Mouse (Mus musculus) testis, adult 2 months (tissue): ENCODE data around the gene Crispld2. TPM values are rescaled to one million over a fixed set of nuclear protein-coding genes. Genes with fewer than 3 reads are reported as not detected.

ENCODE experiments used
- H3K27ac ChIP-seq: fragments of 200-500 bp; 2 replicates; pipeline ENCODE4 v1.5.1; 2012; ENCODE audit warnings: low read depth, low read length; ENCODE audit not compliant: control insufficient read depth, insufficient read depth
- H3K27me3 ChIP-seq: fragments of 200-500 bp; 2 replicates; pipeline ENCODE4 v1.6.1; 2012; ENCODE audit warnings: mild to moderate bottlenecking, low read length, moderate library complexity; ENCODE audit not compliant: control insufficient read depth, insufficient read depth
- H3K36me3 ChIP-seq: fragments of 200-500 bp; 2 replicates; pipeline ENCODE4 v1.6.1; 2012; ENCODE audit warnings: mild to moderate bottlenecking, low read length; ENCODE audit not compliant: control insufficient read depth, insufficient read depth
- H3K4me1 ChIP-seq: fragments of 200-500 bp; 2 replicates; pipeline ENCODE4 v1.6.1; 2012; ENCODE audit warnings: low read length; ENCODE audit not compliant: control insufficient read depth, insufficient read depth
- H3K4me3 ChIP-seq: fragments of 200-500 bp; 2 replicates; pipeline ENCODE4 v1.5.1; 2012; ENCODE audit warnings: low read depth, mild to moderate bottlenecking, low read length, moderate library complexity, mixed read lengths; ENCODE audit not compliant: control insufficient read depth
- CTCF ChIP-seq: fragments of 200-500 bp; IDR thresholded peaks from 2 replicates; pipeline ENCODE4 v1.5.1; 2012; ENCODE audit warnings: low read depth, mild to moderate bottlenecking, inconsistent platforms, low read length, moderate library complexity; ENCODE audit not compliant: control insufficient read depth, insufficient read depth, insufficient replicate concordance
- POLR2A ChIP-seq: fragments of 200-500 bp; IDR thresholded peaks from 2 replicates; pipeline ENCODE4 v1.6.1; 2012; ENCODE audit warnings: low read depth, mild to moderate bottlenecking, inconsistent platforms, low read length, moderate library complexity; ENCODE audit not compliant: control insufficient read depth
- polyA plus RNA-seq: library from polyadenylated mRNA; depleted of rRNA; stranded (reverse); fragments of >200 nt; gene quantifications from 2 replicates; pipeline ENCODE4 v1.2.3, GENCODE M21; 2012

Gene Crispld2
- polyA plus RNA-seq, 1 experiment, result 6.2 TPM

GRCm38 (mm10) chr8:120072259-120072658 lies 80.0 kb downstream of the Crispld2 start:
- Histone ChIP-seq H3K27me3 (no peaks in the 10 kb centered on the region), H3K27ac (no peak overlapping the region), H3K4me1 (peaks cover 2% of the 10 kb centered on the region), H3K36me3 (no peaks in the 10 kb centered on the region), H3K4me3 (no peak overlapping the region)
- TF ChIP-seq CTCF (no peak), POLR2A (no peak)

GRCm38 (mm10) chr8:120072827-120073226 lies 80.6 kb downstream of the Crispld2 start:
- no peak for TF ChIP-seq CTCF
- no peak for TF ChIP-seq POLR2A
- peaks cover 2% of the 10 kb centered on the region for H3K4me1 ChIP-seq
- H3K36me3 ChIP-seq, result no peaks in the 10 kb centered on the region
- no peaks in the 10 kb centered on the region for H3K27me3 ChIP-seq
- no peak overlapping the region for H3K4me3 ChIP-seq
- H3K27ac ChIP-seq, result no peak overlapping the region

- Histone ChIP-seq H3K36me3 (no peaks in the 10 kb centered on the region), H3K27me3 (no peaks in the 10 kb centered on the region), H3K4me3 (no peak overlapping the region), H3K4me1 (peaks cover 2% of the 10 kb centered on the region; the same call in 1 of the 2 replicates), H3K27ac (no peak overlapping the region)
- no peak for TF ChIP-seq CTCF
- no peak for TF ChIP-seq POLR2A
Observed at GRCm38 (mm10) chr8:120074516-120074915, 82.3 kb downstream of the Crispld2 start.

- no peak overlapping the region for H3K27ac ChIP-seq
- H3K4me3 ChIP-seq, result no peak overlapping the region
- H3K36me3 ChIP-seq, result no peaks in the 10 kb centered on the region
- peaks cover 2% of the 10 kb centered on the region; the same call in 1 of the 2 replicates for H3K4me1 ChIP-seq
- TF ChIP-seq CTCF (no peak), POLR2A (no peak)
- no peaks in the 10 kb centered on the region for H3K27me3 ChIP-seq
Observed at GRCm38 (mm10) chr8:120075347-120075746, 83.1 kb downstream of the Crispld2 start.

GRCm38 (mm10) chr8:120078080-120078479 lies 85.8 kb downstream of the Crispld2 start:
- Histone ChIP-seq H3K36me3 (no peaks in the 10 kb centered on the region; the same call in none of the 2 replicates), H3K27ac (no peak overlapping the region), H3K4me3 (no peak overlapping the region), H3K27me3 (no peaks in the 10 kb centered on the region), H3K4me1 (no peaks in the 10 kb centered on the region)
- TF ChIP-seq POLR2A (no peak), CTCF (peak; percentile 79)

- Histone ChIP-seq H3K27ac (no peak overlapping the region), H3K36me3 (no peaks in the 10 kb centered on the region; the same call in none of the 2 replicates), H3K4me3 (no peak overlapping the region), H3K4me1 (no peaks in the 10 kb centered on the region), H3K27me3 (no peaks in the 10 kb centered on the region)
- no peak for TF ChIP-seq CTCF
- no peak for TF ChIP-seq POLR2A
Observed at GRCm38 (mm10) chr8:120079361-120079760, 87.1 kb downstream of the Crispld2 start.

GRCm38 (mm10) chr8:120083261-120083660 lies 91.0 kb downstream of the Crispld2 start:
- no peak for TF ChIP-seq POLR2A
- TF ChIP-seq CTCF, result no peak

GRCm38 (mm10) chr8:120084783-120085182 lies 92.5 kb downstream of the Crispld2 start:
- Histone ChIP-seq H3K4me1 (no peaks in the 10 kb centered on the region), H3K36me3 (no peaks in the 10 kb centered on the region; the same call in none of the 2 replicates), H3K27me3 (no peaks in the 10 kb centered on the region), H3K4me3 (no peak overlapping the region), H3K27ac (no peak overlapping the region)
- TF ChIP-seq CTCF, result no peak
- TF ChIP-seq POLR2A, result no peak

More at GRCm38 (mm10) chr8:120083261-120083660, 91.0 kb downstream of the Crispld2 start:
- Histone ChIP-seq H3K4me1 (no peaks in the 10 kb centered on the region), H3K27ac (no peak overlapping the region), H3K27me3 (no peaks in the 10 kb centered on the region), H3K36me3 (no peaks in the 10 kb centered on the region; the same call in none of the 2 replicates), H3K4me3 (no peak overlapping the region)
